Mouse (Mus musculus) MEL (cell line): ENCODE measurements at regions not wholly inside any gene's neighbourhood (a gene's known extent, or its start where the extent isn't known, plus 50 kb on each side); places are given as distances from the start of the nearest gene placed in this dataset.

Source experiments
- DNase-seq: peaks from one replicate; pipeline ENCODE4 v3.0.0; 2011; ENCODE audit warnings: low read depth, low spot score
- H3K27ac ChIP-seq: 2 replicates; pipeline ENCODE4 v1.5.1; 2012; ENCODE audit warnings: low read depth, mild to moderate bottlenecking, control low read depth, low read length, moderate library complexity; ENCODE audit not compliant: control insufficient read depth
- H3K27me3 ChIP-seq, 2 experiments: fragments of 150-350 bp in 1 of 2; sonication (generic) in 1 of 2; 2 replicates each; pipeline ENCODE4 v1.6.1; 2012; ENCODE audit warnings: low read length in 2 of 2, mild to moderate bottlenecking in 2 of 2, improper control_type of control experiment in 1 of 2, moderate library complexity in 1 of 2; ENCODE audit not compliant: insufficient read depth in 2 of 2, control insufficient read depth in 1 of 2
- H3K36me3 ChIP-seq, 2 experiments: 2 replicates each; pipeline ENCODE4 v1.6.1; 2012 to 2014; ENCODE audit warnings: low read length in 2 of 2, improper control_type of control experiment in 1 of 2, inconsistent platforms in 1 of 2, mild to moderate bottlenecking in 1 of 2; ENCODE audit not compliant: insufficient read depth in 2 of 2, control insufficient read depth in 1 of 2
- H3K4me1 ChIP-seq, 2 experiments: fragments of 150-350 bp in 1 of 2; sonication (generic) in 1 of 2; 2 replicates each; pipeline ENCODE4 v1.6.1; 2012; ENCODE audit warnings: low read length in 2 of 2, improper control_type of control experiment in 1 of 2, mild to moderate bottlenecking in 1 of 2; ENCODE audit not compliant: insufficient read depth in 2 of 2, control insufficient read depth in 1 of 2
- H3K4me3 ChIP-seq, 2 experiments: fragments of 150-350 bp in 1 of 2; sonication (generic) in 1 of 2; 2 replicates each; pipeline ENCODE4 v1.5.1; 2012; ENCODE audit warnings: low read depth in 2 of 2, low read length in 2 of 2, mild to moderate bottlenecking in 2 of 2, moderate library complexity in 2 of 2, control low read depth in 1 of 2, improper control_type of control experiment in 1 of 2; ENCODE audit not compliant: control insufficient read depth in 1 of 2, insufficient read depth in 1 of 2
- H3K79me2 ChIP-seq: 2 replicates; pipeline ENCODE4 v1.6.1; 2012; ENCODE audit warnings: mild to moderate bottlenecking, low read length, moderate library complexity; ENCODE audit not compliant: control insufficient read depth, poor library complexity, insufficient read depth
- H3K9ac ChIP-seq: 2 replicates; pipeline ENCODE4 v1.6.1; 2012; ENCODE audit warnings: low read depth, mild to moderate bottlenecking, control low read depth, low read length, moderate library complexity; ENCODE audit not compliant: control insufficient read depth, poor library complexity, severe bottlenecking
- H3K9me3 ChIP-seq: fragments of 150-350 bp; sonication (generic); replicated peaks from 2 replicates; pipeline ENCODE4 v1.6.1; 2012; ENCODE audit warnings: mild to moderate bottlenecking, low read length, improper control_type of control experiment, moderate library complexity; ENCODE audit not compliant: insufficient read depth
- CHD2 ChIP-seq: IDR thresholded peaks from 2 replicates; pipeline ENCODE4 v1.6.1; 2011; ENCODE audit warnings: low read length, improper control_type of control experiment
- E2F4 ChIP-seq: IDR thresholded peaks from 2 replicates; pipeline ENCODE4 v1.6.1; 2011; ENCODE audit warnings: low read depth, low read length, improper control_type of control experiment, borderline replicate concordance
- GABPA ChIP-seq: IDR thresholded peaks from 2 replicates; pipeline ENCODE4 v1.6.1; 2012; ENCODE audit warnings: low read depth, mild to moderate bottlenecking, inconsistent platforms, low read length, improper control_type of control experiment, moderate library complexity
- HCFC1 ChIP-seq: IDR thresholded peaks from 2 replicates; pipeline ENCODE4 v1.6.1; 2012; ENCODE audit warnings: low read depth, mild to moderate bottlenecking, inconsistent platforms, low read length, improper control_type of control experiment, moderate library complexity
- KAT2A ChIP-seq: conservative IDR thresholded peaks from 2 replicates; pipeline ENCODE4 v1.6.1; 2012; ENCODE audit warnings: low read depth, low read length, improper control_type of control experiment, inconsistent platforms
- MAFK ChIP-seq: IDR thresholded peaks from 2 replicates; pipeline ENCODE4 v1.6.1; 2011; ENCODE audit warnings: low read depth, mild to moderate bottlenecking, low read length, improper control_type of control experiment, borderline replicate concordance
- MAZ ChIP-seq: IDR thresholded peaks from 2 replicates; pipeline ENCODE4 v1.6.1; 2012; ENCODE audit warnings: low read depth, mild to moderate bottlenecking, inconsistent platforms, low read length, improper control_type of control experiment
- MEF2A ChIP-seq: IDR thresholded peaks from 2 replicates; pipeline ENCODE4 v1.6.1; 2014; ENCODE audit warnings: low read depth, mild to moderate bottlenecking, inconsistent platforms, low read length, improper control_type of control experiment; ENCODE audit not compliant: poor library complexity, insufficient replicate concordance, severe bottlenecking; ENCODE audit errors: extremely low read depth
- MXI1 ChIP-seq: IDR thresholded peaks from 2 replicates; pipeline ENCODE4 v1.6.1; 2011; ENCODE audit warnings: mild to moderate bottlenecking, low read depth, low read length, improper control_type of control experiment
- MYC ChIP-seq: IDR thresholded peaks from 2 replicates; pipeline ENCODE4 v1.6.1; 2011; ENCODE audit warnings: low read depth, mild to moderate bottlenecking, low read length, improper control_type of control experiment, moderate library complexity
- NRF1 ChIP-seq: IDR thresholded peaks from 2 replicates; pipeline ENCODE4 v1.6.1; 2014; ENCODE audit warnings: low read depth, mild to moderate bottlenecking, inconsistent platforms, low read length, improper control_type of control experiment, moderate library complexity; ENCODE audit not compliant: poor library complexity, insufficient read depth, severe bottlenecking
- POLR2A ChIP-seq, 2 experiments: IDR thresholded peaks; 2 replicates each; pipeline ENCODE4 v1.6.1; 2011 to 2012; ENCODE audit warnings: low read length in 2 of 2, mild to moderate bottlenecking in 2 of 2, control low read depth in 1 of 2, improper control_type of control experiment in 1 of 2, low read depth in 1 of 2, moderate library complexity in 1 of 2; ENCODE audit not compliant: control insufficient read depth in 1 of 2, insufficient read depth in 1 of 2, poor library complexity in 1 of 2
- POLR2AphosphoS5 ChIP-seq: IDR thresholded peaks from 2 replicates; pipeline ENCODE4 v1.6.1; 2012; ENCODE audit warnings: low read depth, borderline replicate concordance, mild to moderate bottlenecking, inconsistent platforms, low read length, moderate library complexity, mixed read lengths
- SIN3A ChIP-seq: IDR thresholded peaks from 2 replicates; pipeline ENCODE4 v1.6.1; 2012; ENCODE audit warnings: low read length, improper control_type of control experiment, inconsistent platforms
- SMC3 ChIP-seq: IDR thresholded peaks from 2 replicates; pipeline ENCODE4 v1.6.1; 2011; ENCODE audit warnings: low read depth, low read length, improper control_type of control experiment
- TCF12 ChIP-seq: IDR thresholded peaks from 2 replicates; pipeline ENCODE4 v1.6.1; 2014; ENCODE audit warnings: low read depth, mild to moderate bottlenecking, inconsistent platforms, low read length, improper control_type of control experiment, moderate library complexity
- ZC3H11A ChIP-seq: IDR thresholded peaks from 2 replicates; pipeline ENCODE4 v1.6.1; 2012; ENCODE audit warnings: low read depth, mild to moderate bottlenecking, inconsistent platforms, low read length, improper control_type of control experiment
- ZMIZ1 ChIP-seq: IDR thresholded peaks from 2 replicates; pipeline ENCODE4 v1.6.1; 2012; ENCODE audit warnings: low read depth, mild to moderate bottlenecking, inconsistent platforms, low read length, improper control_type of control experiment, moderate library complexity

DNA sequence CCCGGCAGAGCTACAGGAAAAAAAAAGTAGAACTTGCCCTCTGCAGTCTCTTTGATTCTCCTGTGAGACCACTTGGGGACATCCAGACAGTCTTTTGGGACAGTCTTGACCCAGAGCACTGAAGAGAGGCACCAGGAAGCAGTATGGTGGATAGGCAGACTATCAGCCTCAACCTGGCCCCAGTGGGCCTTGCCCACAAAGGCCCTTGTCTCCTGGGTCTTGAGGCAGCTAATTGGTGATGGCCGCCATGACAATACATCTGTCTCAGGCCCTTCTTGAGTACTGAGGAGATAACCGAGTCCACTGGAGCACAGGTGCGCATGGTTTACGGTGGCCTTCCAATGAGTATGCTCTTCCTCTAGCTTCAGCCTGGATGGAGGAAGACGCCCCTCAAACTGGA lies 170.6 kb upstream of the Rpl34 start:
- TF ChIP-seq MYC, result no peak
- TF ChIP-seq MAZ, result no peak
- TF ChIP-seq MXI1, result no peak
- no peak for TF ChIP-seq ZC3H11A
- TF ChIP-seq E2F4, result no peak
- TF ChIP-seq KAT2A, result no peak
- no peak for TF ChIP-seq NRF1
- no peak for TF ChIP-seq HCFC1
- TF ChIP-seq POLR2A (IDR thresholded peaks at IDR 0.05; ENCODE audit: control insufficient read depth in 1 of 2, insufficient read depth in 1 of 2, low read depth in 1 of 2, low read length in 2 of 2, poor library complexity in 1 of 2), result no peak
- no peak for TF ChIP-seq MEF2A
- no peak for TF ChIP-seq ZMIZ1
- TF ChIP-seq GABPA, result no peak
- no peak overlapping the region for H3K27ac ChIP-seq
- H3K79me2 ChIP-seq, result no peaks in the 10 kb centered on the region
- H3K4me3 ChIP-seq, result no peak overlapping the region
- H3K9ac ChIP-seq, result no peak overlapping the region
- H3K36me3 ChIP-seq, result no peaks in the 10 kb centered on the region
- H3K9me3 ChIP-seq, result no peaks in the 10 kb centered on the region
- DNase-seq, result no peak
- H3K27me3 ChIP-seq, result no peaks in the 10 kb centered on the region
- H3K4me1 ChIP-seq, result no peaks in the 10 kb centered on the region

DNA sequence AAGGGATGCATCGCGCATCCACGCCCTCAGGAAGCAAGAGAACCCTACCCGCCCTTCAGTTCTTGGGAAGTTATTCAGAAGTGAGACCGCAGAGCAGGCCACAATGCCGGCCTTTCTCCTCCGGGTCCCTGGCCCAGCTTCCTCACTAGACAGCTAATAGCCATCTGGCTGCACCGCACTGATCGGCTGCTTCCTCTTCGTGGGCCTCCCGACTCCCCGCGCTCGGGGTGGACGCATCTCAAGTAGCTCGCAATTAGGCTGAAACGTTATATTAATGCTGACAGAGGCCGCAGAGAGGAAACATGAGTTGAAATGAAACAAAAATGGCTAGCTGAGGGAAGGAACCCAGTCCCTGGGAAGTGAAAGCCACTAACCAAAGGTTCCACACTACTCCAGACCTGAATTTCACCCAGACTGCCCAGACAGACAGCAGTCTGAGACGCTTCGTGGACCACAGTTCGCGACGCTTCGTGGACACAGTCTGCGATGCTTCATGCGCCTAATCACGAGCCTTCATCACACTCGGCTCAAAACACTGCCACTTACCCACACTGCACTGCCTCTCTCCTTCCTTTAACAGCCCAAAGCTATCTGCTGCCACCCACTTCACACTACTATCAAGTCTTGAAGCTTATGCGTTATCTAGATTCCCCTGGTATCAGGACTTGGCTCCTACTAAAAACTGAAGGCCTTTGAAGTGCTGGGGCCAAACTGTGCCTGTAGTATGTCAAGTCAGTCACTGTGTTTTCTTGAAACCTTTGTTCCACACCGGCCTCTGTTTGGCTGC lies 170.0 kb upstream of the Rpl34 start:
- no peaks in the 10 kb centered on the region for H3K79me2 ChIP-seq
- no peak for TF ChIP-seq SMC3
- TF ChIP-seq CHD2, result no peak
- TF ChIP-seq TCF12, result no peak
- no peak for TF ChIP-seq MAFK
- no peak for TF ChIP-seq GABPA
- TF ChIP-seq MYC, result no peak
- TF ChIP-seq SIN3A, result no peak
- no peak for TF ChIP-seq POLR2AphosphoS5
- TF ChIP-seq, all 39 proteins: peak for 0
- no peak for DNase-seq
- Histone ChIP-seq H3K27ac (no peak overlapping the region), H3K4me1 (no peaks in the 10 kb centered on the region), H3K36me3 (no peaks in the 10 kb centered on the region), H3K9ac (no peak overlapping the region), H3K27me3 (no peaks in the 10 kb centered on the region), H3K4me3 (no peak overlapping the region), H3K9me3 (no peaks in the 10 kb centered on the region)
